Mouse (Mus musculus): ENCODE measurements around the gene Phf21a. TPM values are rescaled to one million over a fixed set of nuclear protein-coding genes. Genes with fewer than 3 reads are reported as not detected.

The Phf21a gene
- polyA plus RNA-seq, 1 experiment from 2014 or later, result 40.4 TPM

DNA sequence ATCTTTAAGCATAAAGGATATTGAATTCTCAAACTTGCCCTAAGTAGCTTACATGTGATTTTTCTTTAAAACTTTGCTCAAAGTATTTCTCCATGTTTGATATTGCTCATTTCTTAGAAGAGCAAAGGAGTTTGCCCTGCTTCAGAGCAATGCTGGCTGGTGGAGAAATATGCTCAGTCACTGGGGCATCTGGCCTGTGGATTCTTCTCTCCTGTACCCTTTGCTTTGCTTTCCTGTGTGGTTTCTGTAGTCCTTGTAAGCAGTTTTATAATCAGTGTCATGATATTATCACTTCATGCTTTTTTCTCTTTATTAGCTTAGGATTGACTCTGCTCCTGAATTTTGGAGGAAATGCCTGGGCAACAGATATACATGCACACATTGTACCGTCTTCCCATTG lies 117.5 kb downstream of the Phf21a start:
- no peaks in the 10 kb centered on the region for H3K27me3 ChIP-seq
- no peak overlapping the region for H3K9ac ChIP-seq
- H3K9me3 ChIP-seq (replicated peaks), result no peaks in the 10 kb centered on the region
- H3K4me1 ChIP-seq, result no peaks in the 10 kb centered on the region
- no peak overlapping the region for H3K4me3 ChIP-seq
- ATAC-seq (ENCODE audit: low FRiP score), result no peak
- H3K27ac ChIP-seq, result no peak overlapping the region
- H3K36me3 ChIP-seq, result peaks cover 4% of the 10 kb centered on the region; the same call in 1 of the 2 replicates
- 95% methylated on average over 1 of the region's 1 CpGs for WGBS
- no peak overlapping the region for H3K4me2 ChIP-seq (replicated peaks)

DNA sequence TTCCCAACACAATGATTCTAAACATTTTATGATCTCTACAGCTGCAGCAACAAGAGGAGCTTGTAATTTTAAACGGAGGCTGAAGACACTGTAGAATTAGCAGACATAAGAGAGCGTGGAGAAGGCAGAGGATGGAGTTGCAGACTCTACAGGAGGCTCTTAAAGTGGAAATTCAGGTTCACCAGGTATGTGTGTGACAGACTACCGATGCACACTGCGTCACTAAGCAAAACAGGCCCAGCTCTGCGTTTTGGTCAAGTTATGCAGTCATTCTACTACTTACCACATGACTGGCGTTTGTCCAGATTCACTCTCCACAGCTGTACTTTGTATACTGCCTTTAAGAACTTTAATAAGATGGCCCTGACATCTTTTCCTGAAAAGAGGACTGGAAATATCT lies 128.5 kb downstream of the Phf21a start:
- no peak for ATAC-seq (ENCODE audit: low FRiP score)
- H3K4me2 ChIP-seq (replicated peaks), result no peak overlapping the region
- WGBS, result 87% methylated on average over 6 of the region's 6 CpGs
- no peaks in the 10 kb centered on the region for H3K9me3 ChIP-seq (replicated peaks)
- no peaks in the 10 kb centered on the region for H3K4me1 ChIP-seq
- H3K36me3 ChIP-seq, result peaks cover 25% of the 10 kb centered on the region
- no peak overlapping the region for H3K4me3 ChIP-seq
- no peaks in the 10 kb centered on the region for H3K27me3 ChIP-seq
- H3K27ac ChIP-seq, result no peak overlapping the region
- H3K9ac ChIP-seq, result no peak overlapping the region

DNA sequence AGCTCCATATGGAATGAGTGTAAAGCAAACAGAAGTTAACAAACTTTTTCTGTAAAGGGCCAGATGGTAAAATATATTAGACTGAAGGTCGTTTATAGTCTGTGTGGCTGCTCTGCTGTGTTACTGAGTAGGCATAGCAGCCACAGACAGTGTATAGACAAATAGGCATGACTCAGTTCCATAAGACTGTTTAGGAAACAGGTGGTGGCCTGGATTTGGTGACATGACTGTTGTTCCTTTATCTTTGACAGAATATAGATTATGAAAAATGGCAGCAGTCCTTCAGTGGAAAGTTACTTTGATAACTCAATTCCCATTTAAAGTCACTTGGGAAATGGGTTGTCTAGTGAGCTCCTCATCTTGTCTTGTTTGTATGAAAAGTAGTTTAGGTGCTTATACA lies 132.7 kb downstream of the Phf21a start:
- H3K36me3 ChIP-seq, result peaks cover 22% of the 10 kb centered on the region
- WGBS, result 65% methylated on average over 1 of the region's 1 CpGs
- no peak for ATAC-seq (ENCODE audit: low FRiP score)
- no peaks in the 10 kb centered on the region for H3K4me1 ChIP-seq
- no peaks in the 10 kb centered on the region for H3K9me3 ChIP-seq (replicated peaks)
- no peaks in the 10 kb centered on the region for H3K27me3 ChIP-seq
- H3K9ac ChIP-seq, result no peak overlapping the region
- no peak overlapping the region for H3K4me2 ChIP-seq (replicated peaks)
- H3K4me3 ChIP-seq, result no peak overlapping the region
- no peak overlapping the region for H3K27ac ChIP-seq

DNA sequence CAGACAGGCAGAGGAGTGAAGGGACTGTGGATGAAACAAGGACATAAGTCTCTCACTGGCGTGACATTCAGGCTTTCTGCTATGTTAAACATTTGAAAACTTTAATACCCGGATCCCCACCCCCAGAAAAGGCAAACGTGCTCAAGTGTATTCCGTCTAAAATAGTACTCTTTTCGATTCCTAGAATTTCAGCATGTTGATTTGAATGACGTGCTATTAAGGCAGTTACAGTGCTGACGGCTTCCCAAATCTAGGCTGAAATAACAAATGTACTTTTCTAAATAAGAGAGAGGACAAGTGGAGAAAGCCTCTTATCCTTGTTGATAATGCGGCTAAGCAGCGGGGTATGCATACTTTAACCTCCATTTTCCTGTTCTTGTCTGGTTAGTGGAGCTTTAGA lies 137.1 kb downstream of the Phf21a start:
- Histone ChIP-seq H3K27ac (no peak overlapping the region), H3K9ac (no peak overlapping the region), H3K4me1 (no peaks in the 10 kb centered on the region), H3K4me3 (no peak overlapping the region), H3K4me2 (replicated peaks) (no peak overlapping the region), H3K9me3 (replicated peaks) (peaks cover 4% of the 10 kb centered on the region; the same call in 1 of the 2 replicates), H3K27me3 (no peaks in the 10 kb centered on the region), H3K36me3 (peaks cover 40% of the 10 kb centered on the region)
- WGBS, result 92% methylated on average over 9 of the region's 9 CpGs
- ATAC-seq (ENCODE audit: low FRiP score), result no peak

DNA sequence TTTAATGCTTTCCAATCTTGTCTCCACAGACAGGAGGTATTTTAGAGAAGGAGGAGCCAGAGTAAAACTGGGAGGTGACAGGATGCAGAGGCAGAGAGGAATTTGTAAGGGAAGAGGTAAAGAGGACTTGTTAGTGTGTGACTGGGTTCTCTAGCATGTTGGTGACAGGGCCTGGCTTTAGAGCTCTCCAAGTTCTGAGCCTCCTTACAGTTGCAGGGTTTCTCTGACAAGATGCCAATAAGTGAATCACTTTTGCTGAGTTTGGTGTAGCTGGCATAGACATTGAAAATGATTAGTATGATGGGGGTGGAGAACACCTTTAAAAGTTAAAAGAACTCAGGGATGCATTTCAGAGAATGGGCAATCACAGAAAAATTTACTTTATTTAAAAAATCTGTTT lies 138.8 kb downstream of the Phf21a start:
- no peak overlapping the region for H3K9ac ChIP-seq
- H3K27ac ChIP-seq, result no peak overlapping the region
- no peak for ATAC-seq (ENCODE audit: low FRiP score)

DNA sequence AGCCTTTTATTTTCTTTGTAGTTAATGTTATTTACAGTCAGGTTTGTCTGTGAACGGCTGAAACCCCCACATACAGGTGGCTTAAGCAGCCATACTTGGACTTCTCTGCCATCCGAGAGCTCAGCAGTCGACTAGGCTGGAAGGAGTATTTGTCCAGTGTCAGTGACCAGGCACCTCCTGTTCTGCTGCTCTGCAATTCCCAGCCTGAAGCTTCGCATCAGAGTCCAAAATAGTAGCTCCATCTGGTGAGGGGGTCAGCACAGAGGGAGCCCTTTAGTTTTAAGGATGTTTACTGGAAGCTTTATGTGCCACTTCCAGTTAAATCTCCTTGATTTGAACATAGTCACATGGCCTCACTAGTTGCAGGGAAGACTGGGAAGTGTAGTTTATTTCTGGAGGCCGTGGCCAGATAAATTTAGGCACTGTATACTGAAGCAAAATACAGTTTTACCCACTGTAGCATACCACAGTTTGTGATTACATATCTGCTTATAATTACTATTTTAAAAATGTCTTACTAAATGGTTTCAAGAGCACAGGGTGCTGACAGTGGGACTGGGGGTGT lies 141.9 kb downstream of the Phf21a start:
- no peak overlapping the region for H3K9ac ChIP-seq
- H3K4me1 ChIP-seq, result no peaks in the 10 kb centered on the region
- H3K27ac ChIP-seq, result no peak overlapping the region
- no peak overlapping the region for H3K4me2 ChIP-seq (replicated peaks)
- H3K36me3 ChIP-seq, result peaks cover 60% of the 10 kb centered on the region
- no peak for ATAC-seq (ENCODE audit: low FRiP score)
- no peak overlapping the region for H3K4me3 ChIP-seq
- 93% methylated on average over 5 of the region's 5 CpGs for WGBS
- H3K9me3 ChIP-seq (replicated peaks), result peaks cover 4% of the 10 kb centered on the region; the same call in 1 of the 2 replicates
- H3K27me3 ChIP-seq, result no peaks in the 10 kb centered on the region

More for the DNA sequence above, 138.8 kb downstream of the Phf21a start:
- Histone ChIP-seq H3K4me3 (no peak overlapping the region), H3K4me2 (replicated peaks) (no peak overlapping the region), H3K4me1 (no peaks in the 10 kb centered on the region), H3K9me3 (replicated peaks) (peaks cover 4% of the 10 kb centered on the region; the same call in 1 of the 2 replicates), H3K36me3 (peaks cover 55% of the 10 kb centered on the region), H3K27me3 (no peaks in the 10 kb centered on the region)

DNA sequence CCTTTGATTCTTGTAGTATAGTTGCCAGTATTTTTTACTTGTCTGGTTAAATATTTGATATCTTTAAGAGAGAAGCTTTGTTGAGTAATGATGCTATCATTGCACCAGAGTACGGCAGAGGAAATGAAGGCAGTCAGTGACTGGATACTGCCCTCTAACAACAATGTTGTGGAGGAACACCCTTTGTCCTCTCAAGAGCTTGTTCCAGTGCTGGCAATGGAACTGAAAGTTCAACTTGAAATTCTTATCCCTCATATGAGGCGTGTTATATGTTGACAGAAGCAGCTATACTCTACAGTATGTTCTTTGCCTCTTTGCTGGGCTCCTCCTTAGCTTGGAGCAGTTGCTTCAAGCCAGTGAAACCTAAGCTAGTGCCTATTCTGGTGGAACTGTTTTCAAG lies 147.4 kb downstream of the Phf21a start:
- ATAC-seq (ENCODE audit: low FRiP score), result no peak
- H3K9ac ChIP-seq, result no peak overlapping the region
- H3K4me2 ChIP-seq (replicated peaks), result no peak overlapping the region
- no peak overlapping the region for H3K4me3 ChIP-seq
- 93% methylated on average over 2 of the region's 2 CpGs for WGBS
- no peaks in the 10 kb centered on the region for H3K27me3 ChIP-seq
- H3K9me3 ChIP-seq (replicated peaks), result no peaks in the 10 kb centered on the region
- no peaks in the 10 kb centered on the region for H3K4me1 ChIP-seq
- H3K27ac ChIP-seq, result no peak overlapping the region
- peaks cover 29% of the 10 kb centered on the region for H3K36me3 ChIP-seq

DNA sequence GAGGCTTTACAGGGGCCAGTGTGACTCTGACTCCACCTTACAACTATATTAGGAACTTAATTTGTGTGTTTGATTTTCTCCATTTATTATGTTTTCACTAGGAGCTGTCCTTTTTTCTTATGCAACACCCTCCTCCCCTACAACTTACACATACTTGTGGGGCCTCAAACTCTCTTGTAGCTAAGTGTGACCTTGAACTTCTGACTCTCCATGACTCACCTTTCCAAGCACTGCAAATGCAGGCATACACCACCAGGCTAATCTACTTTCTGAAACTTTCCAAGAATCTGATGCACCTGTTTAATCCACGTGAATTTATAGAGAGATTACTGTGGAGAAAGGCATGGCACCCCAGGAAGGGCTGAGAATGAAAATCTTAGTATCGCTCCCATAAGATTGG lies 147.9 kb downstream of the Phf21a start:
- no peak overlapping the region for H3K4me2 ChIP-seq (replicated peaks)
- H3K27me3 ChIP-seq, result no peaks in the 10 kb centered on the region
- H3K9me3 ChIP-seq (replicated peaks), result no peaks in the 10 kb centered on the region
- H3K27ac ChIP-seq, result no peak overlapping the region
- no peak overlapping the region for H3K4me3 ChIP-seq
- no peaks in the 10 kb centered on the region for H3K4me1 ChIP-seq
- 96% methylated on average over 2 of the region's 2 CpGs for WGBS
- no peak overlapping the region for H3K9ac ChIP-seq
- ATAC-seq (ENCODE audit: low FRiP score), result no peak
- H3K36me3 ChIP-seq, result peaks cover 25% of the 10 kb centered on the region

DNA sequence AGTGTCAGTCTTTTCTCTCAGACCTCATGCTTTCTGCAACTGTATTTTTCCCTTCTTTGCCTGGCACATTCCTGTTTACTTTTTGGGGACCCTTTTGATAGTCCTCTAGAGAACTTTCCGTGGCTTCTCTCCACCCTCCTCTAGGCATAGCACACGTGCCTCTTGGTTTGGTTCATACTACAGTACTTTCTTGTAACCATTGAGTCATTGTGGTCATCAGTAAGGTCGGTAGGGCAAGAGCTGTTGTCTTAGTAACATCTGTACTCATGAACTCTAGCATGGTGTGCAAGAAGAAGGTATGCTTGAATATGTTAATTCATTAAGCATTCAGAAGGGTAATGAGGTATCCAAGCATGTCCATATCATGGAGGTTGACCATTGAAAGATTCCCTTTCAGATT lies 148.4 kb downstream of the Phf21a start:
- Histone ChIP-seq H3K9ac (no peak overlapping the region), H3K36me3 (peaks cover 20% of the 10 kb centered on the region), H3K4me3 (no peak overlapping the region), H3K9me3 (replicated peaks) (no peaks in the 10 kb centered on the region), H3K4me2 (replicated peaks) (no peak overlapping the region), H3K27me3 (no peaks in the 10 kb centered on the region), H3K4me1 (no peaks in the 10 kb centered on the region), H3K27ac (no peak overlapping the region)
- ATAC-seq (ENCODE audit: low FRiP score), result no peak
- WGBS, result 88% methylated on average over 3 of the region's 3 CpGs

DNA sequence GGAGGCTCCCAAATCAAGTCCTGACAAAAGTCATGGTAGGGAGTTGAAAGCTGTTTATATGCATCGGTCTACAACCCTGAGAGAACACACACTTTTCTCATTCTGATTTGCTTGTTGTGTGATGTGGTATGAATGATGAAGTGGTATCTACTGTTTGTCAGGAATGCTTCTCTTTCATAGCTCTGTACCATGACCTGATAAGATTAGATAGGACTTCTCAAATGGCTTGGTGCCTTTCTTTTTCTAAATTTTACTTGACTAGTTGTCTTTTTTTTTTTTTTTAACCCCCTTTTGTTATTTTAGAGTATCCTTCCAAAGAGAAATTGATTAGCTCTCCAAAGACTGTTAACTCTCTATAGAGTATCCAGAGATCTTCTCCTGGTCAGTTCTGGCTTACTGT lies 153.2 kb downstream of the Phf21a start:
- ATAC-seq (ENCODE audit: low FRiP score), result no peak
- peaks cover 17% of the 10 kb centered on the region; the same call in 1 of the 2 replicates for H3K36me3 ChIP-seq
- H3K4me1 ChIP-seq, result no peaks in the 10 kb centered on the region
- no peaks in the 10 kb centered on the region for H3K9me3 ChIP-seq (replicated peaks)
- 100% methylated on average over 1 of the region's 1 CpGs for WGBS
- H3K27me3 ChIP-seq, result no peaks in the 10 kb centered on the region
- no peak overlapping the region for H3K9ac ChIP-seq
- H3K27ac ChIP-seq, result no peak overlapping the region
- no peak overlapping the region for H3K4me3 ChIP-seq
- H3K4me2 ChIP-seq (replicated peaks), result no peak overlapping the region

DNA sequence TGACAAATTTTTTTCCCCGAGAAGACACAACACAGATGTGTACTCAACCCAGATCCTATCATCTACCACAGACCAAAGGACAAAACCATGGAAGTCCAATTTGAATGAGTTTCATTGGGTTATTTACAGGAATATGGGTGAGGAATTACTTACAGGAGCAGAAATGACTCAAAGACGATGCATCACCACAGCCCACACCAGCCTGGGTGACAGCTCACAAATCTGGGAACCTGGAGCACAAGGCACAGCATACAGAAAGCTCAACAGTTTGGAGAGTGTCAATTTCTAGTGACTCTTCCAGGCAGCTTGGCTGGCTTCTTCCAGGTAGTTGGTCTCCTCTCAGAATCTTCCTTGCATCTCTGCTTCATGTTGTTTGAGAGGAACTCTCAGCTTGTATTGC lies 154.8 kb downstream of the Phf21a start:
- no peak for ATAC-seq (ENCODE audit: low FRiP score)
- H3K9ac ChIP-seq, result no peak overlapping the region
- H3K4me3 ChIP-seq, result no peak overlapping the region
- WGBS, result 100% methylated on average over 2 of the region's 2 CpGs
- no peaks in the 10 kb centered on the region for H3K4me1 ChIP-seq
- H3K4me2 ChIP-seq (replicated peaks), result no peak overlapping the region
- peaks cover 15% of the 10 kb centered on the region; the same call in 1 of the 2 replicates for H3K36me3 ChIP-seq
- no peaks in the 10 kb centered on the region for H3K9me3 ChIP-seq (replicated peaks)
- H3K27me3 ChIP-seq, result no peaks in the 10 kb centered on the region
- H3K27ac ChIP-seq, result no peak overlapping the region

DNA sequence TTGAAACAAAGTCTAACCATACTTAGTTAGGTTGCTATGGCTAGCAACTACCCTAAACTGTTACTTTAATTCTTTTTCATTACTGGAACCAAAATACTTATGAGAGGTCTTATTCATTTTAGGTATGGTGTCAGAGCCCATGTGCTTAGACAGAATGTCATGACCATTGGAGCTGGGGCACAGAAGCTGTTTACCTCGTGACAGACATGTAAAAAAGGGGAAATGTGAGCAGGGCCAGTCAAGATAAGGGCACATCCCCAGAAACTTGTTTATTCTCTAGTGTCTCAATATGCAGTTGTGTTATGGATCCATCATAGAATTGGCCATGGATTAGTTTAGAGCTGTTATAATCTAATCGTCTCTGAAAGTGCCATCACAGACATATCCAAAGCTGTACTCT lies 157.6 kb downstream of the Phf21a start:
- Histone ChIP-seq H3K9ac (no peak overlapping the region), H3K36me3 (peaks cover 15% of the 10 kb centered on the region; the same call in 1 of the 2 replicates), H3K4me1 (no peaks in the 10 kb centered on the region), H3K4me2 (replicated peaks) (no peak overlapping the region), H3K27ac (no peak overlapping the region), H3K9me3 (replicated peaks) (no peaks in the 10 kb centered on the region), H3K4me3 (no peak overlapping the region), H3K27me3 (no peaks in the 10 kb centered on the region)
- WGBS, result 96% methylated on average over 2 of the region's 2 CpGs
- ATAC-seq (ENCODE audit: low FRiP score), result no peak

DNA sequence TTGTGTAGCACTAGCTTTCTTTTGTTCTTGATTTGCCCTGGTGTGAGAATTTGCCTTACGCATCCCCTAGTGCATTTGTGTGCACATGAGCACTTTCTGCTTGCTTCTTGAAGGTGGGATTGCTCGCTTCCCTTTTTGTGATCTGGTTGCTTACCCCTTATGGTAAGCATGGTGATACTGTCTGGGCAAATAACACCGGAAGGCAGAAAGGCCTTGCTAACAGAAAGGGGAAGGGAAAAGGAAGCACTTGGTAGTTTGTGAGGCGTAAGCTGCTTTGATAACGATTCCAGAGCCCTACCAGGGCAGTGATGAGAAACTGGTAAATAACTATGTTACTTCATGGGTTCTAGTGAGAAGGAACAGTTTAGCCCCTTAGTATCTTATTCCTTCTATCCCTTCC lies 160.9 kb downstream of the Phf21a start:
- no peaks in the 10 kb centered on the region for H3K9me3 ChIP-seq (replicated peaks)
- ATAC-seq (ENCODE audit: low FRiP score), result no peak
- peaks cover 4% of the 10 kb centered on the region; the same call in 1 of the 2 replicates for H3K4me1 ChIP-seq
- no peak overlapping the region for H3K4me2 ChIP-seq (replicated peaks)
- 0 out of 2 replicates have a peak, but pooled peaks cover 5% of the 10 kb centered on the region for H3K36me3 ChIP-seq
- H3K27me3 ChIP-seq, result no peaks in the 10 kb centered on the region
- no peak overlapping the region for H3K9ac ChIP-seq
- no peak overlapping the region for H3K4me3 ChIP-seq
- WGBS, result 92% methylated on average over 5 of the region's 5 CpGs
- H3K27ac ChIP-seq, result no peak overlapping the region

All from hindbrain, embryonic 12.5 days (tissue).